Mouse (Mus musculus): ENCODE measurements around the gene Psat1.

The Psat1 gene

GRCm38 (mm10) chr19:15924181-15924865 lies 22.8 kb downstream of the Psat1 start:
- peak; percentile 44 to 66 for DNase-seq (ENCODE audit: low spot score in 2 of 2)

- DNase-seq (ENCODE audit: low spot score in 2 of 2): no peak
Observed at GRCm38 (mm10) chr19:15923426-15923825, 23.7 kb downstream of the Psat1 start.

- DNase-seq (ENCODE audit: low spot score in 2 of 2): no peak
Observed at GRCm38 (mm10) chr19:15919336-15919735, 27.8 kb downstream of the Psat1 start.

GRCm38 (mm10) chr19:15918111-15918510 lies 29.0 kb downstream of the Psat1 start:
- no peak for DNase-seq (ENCODE audit: low spot score in 2 of 2)

GRCm38 (mm10) chr19:15913249-15913997 lies 33.7 kb downstream of the Psat1 start:
- DNase-seq (ENCODE audit: low spot score in 2 of 2): no peak

- no peak for DNase-seq (ENCODE audit: low spot score in 2 of 2)
Observed at GRCm38 (mm10) chr19:15911441-15911840, 35.7 kb downstream of the Psat1 start.

- no peak for DNase-seq (ENCODE audit: low spot score in 2 of 2)
Observed at GRCm38 (mm10) chr19:15910987-15911386, 36.1 kb downstream of the Psat1 start.

GRCm38 (mm10) chr19:15910488-15910887 lies 36.6 kb downstream of the Psat1 start:
- no peak for DNase-seq (ENCODE audit: low spot score in 2 of 2)

GRCm38 (mm10) chr19:15908016-15908415 lies 39.1 kb downstream of the Psat1 start:
- DNase-seq (ENCODE audit: low spot score in 2 of 2): no peak

GRCm38 (mm10) chr19:15904734-15905133 lies 42.4 kb downstream of the Psat1 start:
- DNase-seq (ENCODE audit: low spot score in 2 of 2): no peak

- DNase-seq (ENCODE audit: low spot score in 2 of 2): no peak
Observed at GRCm38 (mm10) chr19:15903508-15904480, 43.3 kb downstream of the Psat1 start.

- DNase-seq (ENCODE audit: low spot score in 2 of 2): no peak
Observed at GRCm38 (mm10) chr19:15895681-15896080, 51.5 kb downstream of the Psat1 start.

GRCm38 (mm10) chr19:15892146-15892545 lies 55.0 kb downstream of the Psat1 start:
- DNase-seq (ENCODE audit: low spot score in 2 of 2): no peak

- DNase-seq (ENCODE audit: low spot score in 2 of 2): no peak
Observed at GRCm38 (mm10) chr19:15888466-15888865, 58.7 kb downstream of the Psat1 start.

- no peak for DNase-seq (ENCODE audit: low spot score in 2 of 2)
Observed at GRCm38 (mm10) chr19:15882705-15883426, 64.3 kb downstream of the Psat1 start.

- DNase-seq (ENCODE audit: low spot score in 2 of 2): no peak
Observed at GRCm38 (mm10) chr19:15880731-15881130, 66.4 kb downstream of the Psat1 start.

GRCm38 (mm10) chr19:15879271-15879670 lies 67.9 kb downstream of the Psat1 start:
- DNase-seq (ENCODE audit: low spot score in 2 of 2): no peak

- DNase-seq (ENCODE audit: low spot score in 2 of 2): peak in 1 of 2 experiments; percentile 16
Observed at GRCm38 (mm10) chr19:15868865-15869698, 78.1 kb downstream of the Psat1 start.

GRCm38 (mm10) chr19:15866851-15867250 lies 80.3 kb downstream of the Psat1 start:
- no peak for DNase-seq (ENCODE audit: low spot score in 2 of 2)

GRCm38 (mm10) chr19:15866126-15866525 lies 81.0 kb downstream of the Psat1 start:
- no peak for DNase-seq (ENCODE audit: low spot score in 2 of 2)
